Mouse (Mus musculus): Measurements from ENCODE around the gene Mrpl18. TPM values are rescaled to one million over a fixed set of nuclear protein-coding genes. Genes with fewer than 3 reads are reported as not detected.

The Mrpl18 gene
- total RNA-seq, 1 experiment from 2014 or later, result 44.6 TPM

- no peak for ATAC-seq (ENCODE audit: extremely low read depth, insufficient number of reproducible peaks, low FRiP score, poor library complexity, severe bottlenecking)
These were observed 43.7 kb downstream of the Mrpl18 start for GRCm38 (mm10) chr17:12872275-12873028.

DNA sequence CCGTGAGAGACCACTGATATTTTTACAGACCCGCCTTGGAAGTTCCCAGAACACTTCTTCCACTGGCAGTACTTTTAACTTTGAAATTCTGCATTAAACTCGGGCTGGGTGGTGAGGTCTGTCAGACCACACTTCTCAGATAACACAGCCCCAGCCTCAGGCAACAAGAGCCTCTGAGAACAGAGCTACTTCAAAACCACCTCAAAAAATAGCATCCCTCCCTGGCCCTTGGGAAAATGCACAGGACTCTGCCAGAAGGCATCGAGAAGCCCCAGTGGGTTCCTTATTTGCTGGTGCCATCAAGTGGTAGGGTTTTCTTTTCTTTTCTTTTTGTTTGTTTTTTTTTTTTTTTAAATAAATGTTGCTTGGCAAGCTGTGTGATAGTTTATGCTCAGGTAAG is 47.5 kb downstream of the Mrpl18 start:
- ATAC-seq (ENCODE audit: extremely low read depth, insufficient number of reproducible peaks, low FRiP score, poor library complexity, severe bottlenecking), result no peak

DNA sequence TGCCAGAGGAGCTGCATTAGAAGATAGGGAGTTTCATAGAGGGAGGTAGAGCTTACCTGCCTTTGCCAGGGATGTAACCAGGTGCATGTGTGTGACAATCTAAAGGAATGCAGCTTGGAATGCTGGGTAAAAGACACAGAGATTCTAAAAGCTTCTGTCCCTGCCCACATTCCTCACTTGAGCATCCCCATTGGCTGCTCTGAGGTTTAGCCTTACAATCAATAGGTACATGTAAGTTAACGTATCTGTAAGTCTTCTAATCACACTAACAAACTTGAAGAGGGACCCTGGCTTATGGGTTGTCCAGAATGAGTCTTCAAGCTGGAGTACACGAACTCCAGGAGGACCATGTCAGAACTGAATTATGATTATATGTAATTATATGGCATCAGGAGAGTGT is 48.1 kb downstream of the Mrpl18 start, which contains the start of gene Mas1:
TSS of gene Mas1 (minus strand) at position 101 of the 400 bp plus-strand sequence.
- no peak for ATAC-seq (ENCODE audit: extremely low read depth, insufficient number of reproducible peaks, low FRiP score, poor library complexity, severe bottlenecking)

- no peak for ATAC-seq (ENCODE audit: extremely low read depth, insufficient number of reproducible peaks, low FRiP score, poor library complexity, severe bottlenecking)
These were observed 49.3 kb downstream of the Mrpl18 start for GRCm38 (mm10) chr17:12866853-12867252.

DNA sequence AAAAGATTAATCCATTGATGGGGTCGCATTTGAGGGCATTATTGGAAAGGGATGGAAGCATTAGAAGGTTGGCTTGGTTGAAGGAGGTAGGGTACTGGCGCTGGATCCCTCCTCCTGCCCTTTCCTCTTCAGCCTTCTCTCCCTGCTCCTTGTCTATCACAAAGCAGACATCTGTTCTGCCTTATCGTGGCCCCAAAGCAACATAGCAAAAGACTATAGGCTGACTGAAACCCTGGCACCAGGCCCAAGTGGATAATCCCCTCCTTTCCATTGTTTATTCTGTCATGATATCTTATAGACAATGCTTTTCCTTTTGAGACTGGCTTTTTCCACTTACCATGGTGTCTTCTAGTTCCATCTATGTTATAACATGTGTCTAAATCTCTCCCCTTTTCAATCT is 50.7 kb downstream of the Mrpl18 start:
- no peak for ATAC-seq (ENCODE audit: extremely low read depth, insufficient number of reproducible peaks, low FRiP score, poor library complexity, severe bottlenecking)

GRCm38 (mm10) chr17:12864111-12864510 is 52.0 kb downstream of the Mrpl18 start:
- ATAC-seq (ENCODE audit: extremely low read depth, insufficient number of reproducible peaks, low FRiP score, poor library complexity, severe bottlenecking), result no peak

Other genes starting within 250 kb of the Mrpl18 start
- not detected in 2 replicates for gene Slc22a1, start 240.5 kb downstream of the Mrpl18 start, total RNA-seq (2017)
- 19.9 and 20.5 TPM in 2 replicates for gene Igf2r, start 146.7 kb downstream of the Mrpl18 start, total RNA-seq (2017)
- not detected in 2 replicates for gene Mas1, start 48.2 kb downstream of the Mrpl18 start, total RNA-seq (2017)
- not detected in 2 replicates for gene Mrgprh, start 40.3 kb downstream of the Mrpl18 start, total RNA-seq (2017)
- 1.8 and 2.9 TPM in 2 replicates for gene Pnldc1, start 6.1 kb downstream of the Mrpl18 start, total RNA-seq (2017)
- gene Tcp1, start 644 bp downstream of the Mrpl18 start, total RNA-seq (2017), result 214 and 302 TPM in 2 replicates
- 0.35 and 0.86 TPM in 2 replicates for gene Acat3, start 24.3 kb upstream of the Mrpl18 start, total RNA-seq (2017)
- gene Acat2, start 44.4 kb upstream of the Mrpl18 start, total RNA-seq (2017), result 7.1 and 10.4 TPM in 2 replicates
- gene Wtap, start 77.8 kb upstream of the Mrpl18 start, total RNA-seq (2017), result 173 and 194 TPM in 2 replicates
- gene Sod2, start 90.5 kb upstream of the Mrpl18 start, total RNA-seq (2017), result 27.9 and 28.4 TPM in 2 replicates
- not detected in 2 replicates for gene Gpr31b, start 136.0 kb upstream of the Mrpl18 start, total RNA-seq (2017)
- gene Tcp10b, start 144.8 kb upstream of the Mrpl18 start, total RNA-seq (2017), result not detected in 2 replicates
- 0.61 and 1.2 TPM in 2 replicates for gene Unc93a, start 215.5 kb upstream of the Mrpl18 start, total RNA-seq (2017)